Mouse (Mus musculus) liver, embryonic 16.5 days (tissue): ENCODE measurements around the gene Nnat. TPM values are rescaled to one million over a fixed set of nuclear protein-coding genes. Genes with fewer than 3 reads are reported as not detected.

ENCODE experiments used
- ATAC-seq: fragments of 200-750 bp; cut with Nextera tagmentation; 2 replicates; pipeline ENCODE4 v1.8.0; 2017; ENCODE audit warnings: low read depth, mild to moderate bottlenecking, moderate number of reproducible peaks, moderate library complexity
- H3K27ac ChIP-seq: fragments of 300-500 bp; sonication (generic); 2 replicates; pipeline ENCODE4 v1.5.1; 2014; ENCODE audit warnings: mild to moderate bottlenecking, low read length
- H3K27me3 ChIP-seq: fragments of 300-500 bp; sonication (generic); 2 replicates; pipeline ENCODE4 v1.6.1; 2014; ENCODE audit warnings: low read depth, low read length, mixed read lengths; ENCODE audit not compliant: control insufficient read depth, insufficient read depth
- H3K36me3 ChIP-seq: fragments of 300-500 bp; sonication (generic); 2 replicates; pipeline ENCODE4 v1.6.1; 2014; ENCODE audit warnings: mild to moderate bottlenecking; ENCODE audit not compliant: control insufficient read depth, insufficient read depth
- H3K4me1 ChIP-seq: fragments of 300-500 bp; sonication (generic); 2 replicates; pipeline ENCODE4 v1.6.1; 2014; ENCODE audit warnings: low read depth, low read length, mixed read lengths; ENCODE audit not compliant: control insufficient read depth
- H3K4me2 ChIP-seq: fragments of 300-500 bp; sonication (generic); 2 replicates; pipeline ENCODE4 v1.6.1; 2014; ENCODE audit warnings: low read depth, low read length, mixed read lengths
- H3K4me3 ChIP-seq: fragments of 300-500 bp; sonication (generic); 2 replicates; pipeline ENCODE4 v1.5.1; 2014; ENCODE audit warnings: low read depth, mild to moderate bottlenecking, low read length
- H3K9ac ChIP-seq: fragments of 300-500 bp; sonication (generic); 2 replicates; pipeline ENCODE4 v1.6.1; 2014; ENCODE audit warnings: low read depth, low read length
- H3K9me3 ChIP-seq: fragments of 300-500 bp; sonication (generic); replicated peaks from 2 replicates; pipeline ENCODE4 v1.6.1; 2016; ENCODE audit warnings: low read length; ENCODE audit not compliant: control insufficient read depth
- WGBS: fragments of 180-500 bp; shearing (Covaris S2); extraction: QIAGEN DNeasy Blood & Tissue Kit; methylation state at CpG from one replicate; pipeline ENCODE4 v1.1.7; 2014; ENCODE audit not compliant: insufficient replicate concordance; 5-methylcytosine and 5-hydroxymethylcytosine counted together
- polyA plus RNA-seq: library from polyadenylated mRNA; unstranded; fragments of >200 nt; fragmentation: Nextera tagmentation; extraction: Ambion mirVana; gene quantifications from 2 replicates; pipeline ENCODE4 v1.2.1, GENCODE M21; 2015

Gene Nnat
- polyA plus RNA-seq, 1 experiment from 2014 or later = 14.3 TPM

DNA sequence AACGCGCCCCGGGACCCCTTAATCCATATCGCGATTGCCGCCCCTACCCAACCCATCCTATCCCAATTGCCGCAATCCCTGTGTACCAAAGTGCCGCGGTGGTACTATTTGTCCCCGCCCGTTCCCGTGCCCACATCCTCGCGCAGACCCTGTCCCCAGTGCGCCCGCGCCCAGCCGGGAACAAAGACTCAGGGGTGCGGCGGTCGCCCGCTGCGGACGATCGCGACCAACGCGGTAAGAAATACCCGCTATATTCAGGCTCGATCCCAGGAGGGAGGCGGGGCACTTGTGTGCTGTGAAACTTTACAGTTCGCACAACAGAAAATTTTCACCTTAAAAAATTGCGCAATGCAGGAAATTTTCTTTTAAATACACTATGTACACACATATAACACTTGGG, 424 bp downstream of the Nnat start:
- ATAC-seq = no peak
- H3K4me1 ChIP-seq = no peaks in the 10 kb centered on the region; the same call in 1 of the 2 replicates
- no peak overlapping the region for H3K9ac ChIP-seq
- WGBS = 45% methylated on average over 33 of the region's 33 CpGs
- H3K27ac ChIP-seq = no peak overlapping the region
- no peaks in the 10 kb centered on the region for H3K36me3 ChIP-seq
- H3K27me3 ChIP-seq = peaks cover 23% of the 10 kb centered on the region
- H3K4me3 ChIP-seq = peak overlapping the region; percentile 29
- peaks cover 3% of the 10 kb centered on the region; the same call in 1 of the 2 replicates for H3K9me3 ChIP-seq
- peak overlapping the region; percentile 40 for H3K4me2 ChIP-seq

DNA sequence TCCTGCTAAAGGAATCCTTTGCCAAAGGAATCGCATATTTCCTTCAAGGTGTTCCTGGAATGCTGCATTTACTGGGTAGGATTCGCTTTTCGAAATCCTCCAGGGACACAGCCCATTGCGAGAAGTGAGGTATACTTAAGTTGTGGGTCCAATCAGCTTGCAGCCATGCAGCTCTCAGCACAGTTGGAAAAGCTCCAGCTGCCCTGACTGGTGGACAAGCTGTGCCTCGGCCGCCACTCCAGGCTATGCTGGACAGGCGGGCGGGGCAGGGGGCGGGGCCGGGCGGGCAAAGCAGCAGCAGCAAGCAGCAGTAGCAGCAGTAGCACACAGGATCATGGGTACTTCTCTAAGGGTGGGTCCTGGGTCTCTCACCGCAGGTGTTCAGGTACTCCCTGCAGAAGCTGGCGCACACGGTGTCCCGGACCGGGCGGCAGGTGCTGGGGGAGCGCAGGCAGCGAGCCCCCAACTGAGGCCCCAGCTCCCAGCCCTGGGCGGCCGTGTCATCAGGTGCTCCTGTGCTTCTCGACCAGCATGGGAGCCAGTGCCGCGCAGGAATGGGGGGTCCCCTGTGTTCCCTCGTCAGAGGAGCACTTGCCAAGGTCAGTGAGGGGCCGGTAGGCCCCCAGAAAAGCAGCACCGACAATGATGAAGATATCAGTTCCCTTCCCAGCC, 1.4 kb downstream of the Nnat start:
- no peaks in the 10 kb centered on the region; the same call in 1 of the 2 replicates for H3K4me1 ChIP-seq
- peak overlapping the region; percentile 40; the same call in 1 of the 2 replicates for H3K4me2 ChIP-seq
- ATAC-seq = peak; percentile 66
- peaks cover 3% of the 10 kb centered on the region; the same call in 1 of the 2 replicates for H3K9me3 ChIP-seq
- peaks cover 23% of the 10 kb centered on the region for H3K27me3 ChIP-seq
- H3K27ac ChIP-seq = no peak overlapping the region
- no peak overlapping the region for H3K9ac ChIP-seq
- no peak overlapping the region; the same call in 1 of the 2 replicates for H3K4me3 ChIP-seq
- no peaks in the 10 kb centered on the region for H3K36me3 ChIP-seq
- 39% methylated on average over 27 of the region's 27 CpGs for WGBS

DNA sequence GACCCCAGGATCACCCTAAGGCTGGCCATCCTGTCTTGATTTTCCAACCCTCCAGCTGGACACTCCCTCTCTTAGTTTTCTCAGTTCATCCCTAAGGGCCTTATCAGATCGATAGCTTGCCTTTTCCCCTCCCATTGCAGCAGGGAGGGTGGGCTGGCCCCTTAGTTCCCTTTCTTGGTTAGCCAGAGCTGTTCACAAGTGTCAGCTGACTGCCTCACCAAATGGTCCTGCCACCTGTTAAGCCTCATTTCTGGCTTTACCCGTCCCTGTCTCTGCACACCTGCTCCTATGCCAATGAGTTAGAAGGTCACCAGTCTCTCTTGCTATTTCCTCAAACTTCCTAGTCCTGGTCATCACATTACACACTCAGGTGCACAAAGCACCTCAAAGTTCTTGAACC, 3.2 kb downstream of the Nnat start:
- H3K9ac ChIP-seq = no peak overlapping the region
- peaks cover 23% of the 10 kb centered on the region for H3K27me3 ChIP-seq
- no peak for ATAC-seq
- peaks cover 7% of the 10 kb centered on the region for H3K4me1 ChIP-seq
- peaks cover 3% of the 10 kb centered on the region; the same call in 1 of the 2 replicates for H3K9me3 ChIP-seq
- 26% methylated on average over 2 of the region's 2 CpGs for WGBS
- H3K27ac ChIP-seq = no peak overlapping the region
- H3K36me3 ChIP-seq = no peaks in the 10 kb centered on the region
- no peak overlapping the region for H3K4me3 ChIP-seq
- H3K4me2 ChIP-seq = peak overlapping the region; percentile 47; the same call in 1 of the 2 replicates

DNA sequence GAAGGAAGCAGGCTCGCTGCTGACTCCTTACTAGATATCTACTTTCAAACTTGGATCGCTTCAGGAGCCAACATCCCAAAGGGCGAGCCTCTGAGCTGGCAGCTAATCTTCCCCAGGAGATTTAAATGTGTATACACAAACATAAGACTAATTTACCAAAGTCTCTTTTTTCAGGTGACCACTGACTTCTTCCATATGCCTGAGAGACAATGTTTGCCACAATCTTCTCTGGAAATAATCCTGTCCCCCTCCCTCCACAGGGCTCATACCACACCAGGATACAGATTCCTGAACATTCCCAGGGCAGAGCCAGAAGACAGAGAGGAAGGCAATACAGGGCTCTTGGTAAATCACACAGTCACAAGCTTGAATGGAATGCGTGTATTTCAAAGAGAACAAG, 4.8 kb downstream of the Nnat start:
- Histone ChIP-seq H3K4me2 (no peak overlapping the region), H3K9ac (no peak overlapping the region), H3K36me3 (no peaks in the 10 kb centered on the region), H3K4me1 (peaks cover 7% of the 10 kb centered on the region), H3K9me3 (peaks cover 3% of the 10 kb centered on the region; the same call in 1 of the 2 replicates), H3K4me3 (no peak overlapping the region), H3K27ac (no peak overlapping the region), H3K27me3 (peaks cover 17% of the 10 kb centered on the region)
- no peak for ATAC-seq
- 75% methylated on average over 4 of the region's 4 CpGs for WGBS

DNA sequence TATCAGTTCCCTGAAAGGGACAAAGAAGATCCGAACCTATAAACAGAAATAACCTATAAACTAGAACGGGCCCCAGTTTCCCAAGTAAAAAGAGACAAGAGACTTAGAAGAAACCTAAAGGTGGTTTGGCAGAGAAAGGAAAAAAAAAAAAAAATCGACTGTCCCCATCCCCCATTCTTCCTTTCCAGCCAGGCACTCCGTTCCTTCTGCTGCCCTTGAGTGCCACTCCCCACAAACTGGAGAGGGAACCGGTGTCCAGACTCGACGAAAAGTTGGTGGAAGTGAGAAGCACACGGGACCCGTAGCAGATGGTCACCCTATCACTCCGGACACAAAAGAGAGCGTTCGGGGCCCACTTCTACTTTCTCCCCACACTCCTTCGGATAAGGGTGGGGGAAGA, 5.6 kb downstream of the Nnat start:
- Histone ChIP-seq H3K4me3 (peak overlapping the region; percentile 78), H3K27me3 (peaks cover 9% of the 10 kb centered on the region), H3K4me1 (peaks cover 7% of the 10 kb centered on the region), H3K9ac (peak overlapping the region; percentile 82), H3K9me3 (no peaks in the 10 kb centered on the region; the same call in 1 of the 2 replicates), H3K4me2 (peak overlapping the region; percentile 79), H3K36me3 (no peaks in the 10 kb centered on the region), H3K27ac (no peak overlapping the region)
- 7% methylated on average over 13 of the region's 13 CpGs for WGBS
- no peak for ATAC-seq

GRCm38 (mm10) chr2:157565898-157566259, 6.0 kb downstream of the Nnat start:
- ATAC-seq = no peak; the same call in 1 of the 2 replicates
- H3K27ac ChIP-seq = peak overlapping the region; percentile 55; the same call in 1 of the 2 replicates
- H3K9me3 ChIP-seq = no peaks in the 10 kb centered on the region
- peak overlapping the region; percentile 79 for H3K4me2 ChIP-seq
- peaks cover 8% of the 10 kb centered on the region for H3K27me3 ChIP-seq
- H3K4me3 ChIP-seq = peak overlapping the region; percentile 78
- H3K9ac ChIP-seq = peak overlapping the region; percentile 82
- peaks cover 7% of the 10 kb centered on the region for H3K4me1 ChIP-seq
- WGBS = under 1% methylated on average over 34 of the region's 35 CpGs
- no peaks in the 10 kb centered on the region for H3K36me3 ChIP-seq

- Histone ChIP-seq H3K4me3 (peak overlapping the region; percentile 78), H3K27ac (peak overlapping the region; percentile 55), H3K9ac (peak overlapping the region; percentile 82), H3K4me1 (peaks cover 7% of the 10 kb centered on the region), H3K9me3 (no peaks in the 10 kb centered on the region), H3K36me3 (no peaks in the 10 kb centered on the region), H3K4me2 (peak overlapping the region; percentile 79), H3K27me3 (peaks cover 3% of the 10 kb centered on the region; the same call in 1 of the 2 replicates)
- ATAC-seq = peak; percentile 82
- WGBS = 0% methylated on average over 36 of the region's 36 CpGs
Observed at GRCm38 (mm10) chr2:157566260-157566952, 6.5 kb downstream of the Nnat start.

DNA sequence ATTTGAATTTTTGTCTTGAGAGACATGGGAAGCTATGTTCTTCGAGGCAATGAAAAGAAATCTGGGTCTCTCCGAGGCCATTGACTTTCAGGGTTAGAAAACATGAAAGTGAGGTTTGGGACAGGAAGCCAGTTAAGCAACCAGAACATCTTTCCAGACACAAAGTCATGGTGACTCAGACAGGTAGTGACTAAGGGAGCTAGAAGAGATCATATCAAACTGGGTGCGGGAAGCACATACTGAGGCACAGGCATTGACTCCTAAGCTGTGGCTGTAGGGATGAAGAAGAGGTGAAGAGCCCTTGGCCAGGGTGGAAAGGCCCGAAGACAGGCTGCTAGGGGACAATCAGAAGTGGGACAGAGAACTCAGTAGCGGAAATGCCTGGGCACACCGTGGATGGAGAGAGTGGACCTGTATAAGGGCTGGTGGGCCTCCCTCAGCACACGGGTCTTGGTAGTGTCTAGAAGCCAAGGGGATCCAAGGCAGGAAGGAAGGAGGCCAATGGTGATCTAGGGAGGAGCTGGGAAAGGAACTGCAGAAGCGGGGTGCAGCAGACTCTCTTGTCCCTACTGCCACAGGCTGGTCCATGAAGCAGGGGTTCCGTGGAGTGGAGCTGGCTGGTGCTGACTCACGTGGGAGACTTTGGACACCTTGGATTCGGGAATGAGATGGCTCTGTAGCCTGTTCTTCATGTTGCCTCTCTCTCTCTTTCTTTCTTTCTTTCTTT, 7.5 kb downstream of the Nnat start:
- Histone ChIP-seq H3K4me1 (peaks cover 7% of the 10 kb centered on the region), H3K9ac (no peak overlapping the region), H3K4me3 (peak overlapping the region; percentile 78), H3K27me3 (no peaks in the 10 kb centered on the region), H3K27ac (no peak overlapping the region; the same call in 1 of the 2 replicates), H3K36me3 (no peaks in the 10 kb centered on the region), H3K9me3 (no peaks in the 10 kb centered on the region), H3K4me2 (peak overlapping the region; percentile 79)
- ATAC-seq = no peak
- 52% methylated on average over 11 of the region's 11 CpGs for WGBS
